Mouse (Mus musculus) forebrain, embryonic 16.5 days (tissue): Measurements from ENCODE around the gene Dlgap1. TPM values are rescaled to one million over a fixed set of nuclear protein-coding genes. Genes with fewer than 3 reads are reported as not detected.

Source experiments
- ATAC-seq: fragments of 200-750 bp; cut with Nextera tagmentation; 2 replicates; pipeline ENCODE4 v1.8.0; 2017; ENCODE audit warnings: mild to moderate bottlenecking, moderate library complexity
- H3K27ac ChIP-seq: fragments of 300-500 bp; sonication (generic); 2 replicates; pipeline ENCODE4 v1.5.1; 2014; ENCODE audit warnings: low read length, control low read depth
- H3K27me3 ChIP-seq: fragments of 300-500 bp; sonication (generic); replicated peaks from 2 replicates; pipeline ENCODE4 v1.6.1; 2014; ENCODE audit warnings: low read length; ENCODE audit not compliant: control insufficient read depth, insufficient read depth
- H3K36me3 ChIP-seq: fragments of 300-500 bp; sonication (generic); 2 replicates; pipeline ENCODE4 v1.6.1; 2014; ENCODE audit not compliant: control insufficient read depth, insufficient read depth
- H3K4me1 ChIP-seq: fragments of 300-500 bp; sonication (generic); replicated peaks from 2 replicates; pipeline ENCODE4 v1.6.1; 2014; ENCODE audit warnings: low read length; ENCODE audit not compliant: control insufficient read depth, insufficient read depth
- H3K4me2 ChIP-seq: fragments of 300-500 bp; sonication (generic); 2 replicates; pipeline ENCODE4 v1.6.1; 2014; ENCODE audit warnings: mild to moderate bottlenecking, low read length, control low read depth
- H3K4me3 ChIP-seq: fragments of 300-500 bp; sonication (generic); replicated peaks from 2 replicates; pipeline ENCODE4 v1.5.1; 2014; ENCODE audit warnings: mild to moderate bottlenecking, low read length, control low read depth
- H3K9ac ChIP-seq: fragments of 300-500 bp; sonication (generic); replicated peaks from 2 replicates; pipeline ENCODE4 v1.6.1; 2014; ENCODE audit warnings: low read depth, low read length, control low read depth
- H3K9me3 ChIP-seq: fragments of 300-500 bp; sonication (generic); 2 replicates; pipeline ENCODE4 v1.6.1; 2016; ENCODE audit warnings: low read length; ENCODE audit not compliant: control insufficient read depth
- WGBS: fragments of 180-500 bp; shearing (Covaris S2); extraction: QIAGEN DNeasy Blood & Tissue Kit; methylation state at CpG from one replicate; pipeline ENCODE4 v1.1.7; 2014; 5-methylcytosine and 5-hydroxymethylcytosine counted together
- polyA plus RNA-seq: library from polyadenylated mRNA; unstranded; fragments of >200 nt; fragmentation: Nextera tagmentation; extraction: Ambion mirVana; gene quantifications from 2 replicates; pipeline ENCODE4 v1.2.1, GENCODE M21; 2015

The Dlgap1 gene
- polyA plus RNA-seq, 1 experiment from 2014 or later, result 47.2 TPM

- 89% methylated on average over 11 of the region's 11 CpGs for WGBS
- no peak for ATAC-seq
- Histone ChIP-seq H3K27ac (no peak overlapping the region), H3K27me3 (no peaks in the 10 kb centered on the region), H3K36me3 (no peaks in the 10 kb centered on the region), H3K9me3 (no peaks in the 10 kb centered on the region), H3K4me3 (no peak overlapping the region), H3K4me2 (no peak overlapping the region), H3K9ac (no peak overlapping the region), H3K4me1 (no peaks in the 10 kb centered on the region)
Observed at GRCm38 (mm10) chr17:70719684-70720324, 750.9 kb downstream of the Dlgap1 start.

- Histone ChIP-seq H3K27me3 (no peaks in the 10 kb centered on the region), H3K4me1 (no peaks in the 10 kb centered on the region)
- no peak for ATAC-seq
Observed at GRCm38 (mm10) chr17:70720766-70721165, 751.9 kb downstream of the Dlgap1 start.

GRCm38 (mm10) chr17:70722146-70722545 lies 753.3 kb downstream of the Dlgap1 start:
- Histone ChIP-seq H3K4me2 (no peak overlapping the region), H3K36me3 (no peaks in the 10 kb centered on the region), H3K27me3 (no peaks in the 10 kb centered on the region), H3K4me3 (no peak overlapping the region), H3K27ac (no peak overlapping the region), H3K9ac (no peak overlapping the region), H3K4me1 (no peaks in the 10 kb centered on the region), H3K9me3 (no peaks in the 10 kb centered on the region)
- no peak for ATAC-seq
- 73% methylated on average over 3 of the region's 3 CpGs for WGBS

More at GRCm38 (mm10) chr17:70720766-70721165, 751.9 kb downstream of the Dlgap1 start:
- WGBS, result 32% methylated on average over 8 of the region's 8 CpGs
- Histone ChIP-seq H3K9ac (no peak overlapping the region), H3K9me3 (no peaks in the 10 kb centered on the region), H3K27ac (no peak overlapping the region), H3K36me3 (no peaks in the 10 kb centered on the region), H3K4me2 (no peak overlapping the region), H3K4me3 (no peak overlapping the region)

GRCm38 (mm10) chr17:70728719-70729281 lies 759.9 kb downstream of the Dlgap1 start:
- no peak overlapping the region for H3K9ac ChIP-seq
- ATAC-seq, result no peak
- no peaks in the 10 kb centered on the region for H3K4me1 ChIP-seq
- H3K9me3 ChIP-seq, result no peaks in the 10 kb centered on the region
- no peak overlapping the region for H3K4me3 ChIP-seq
- no peak overlapping the region for H3K27ac ChIP-seq
- H3K36me3 ChIP-seq, result no peaks in the 10 kb centered on the region
- WGBS, result 73% methylated on average over 5 of the region's 5 CpGs
- H3K4me2 ChIP-seq, result no peak overlapping the region
- H3K27me3 ChIP-seq, result no peaks in the 10 kb centered on the region

GRCm38 (mm10) chr17:70734728-70735127 lies 765.9 kb downstream of the Dlgap1 start:
- H3K36me3 ChIP-seq, result no peaks in the 10 kb centered on the region
- H3K9ac ChIP-seq, result no peak overlapping the region
- H3K4me2 ChIP-seq, result no peak overlapping the region
- peaks cover 12% of the 10 kb centered on the region for H3K4me1 ChIP-seq
- no peak overlapping the region for H3K27ac ChIP-seq
- H3K27me3 ChIP-seq, result no peaks in the 10 kb centered on the region
- H3K9me3 ChIP-seq, result no peaks in the 10 kb centered on the region
- 89% methylated on average over 3 of the region's 3 CpGs for WGBS
- ATAC-seq, result no peak
- no peak overlapping the region for H3K4me3 ChIP-seq

- Histone ChIP-seq H3K4me2 (no peak overlapping the region), H3K4me1 (peaks cover 12% of the 10 kb centered on the region), H3K27ac (no peak overlapping the region), H3K4me3 (no peak overlapping the region), H3K36me3 (no peaks in the 10 kb centered on the region), H3K9me3 (no peaks in the 10 kb centered on the region), H3K9ac (no peak overlapping the region), H3K27me3 (no peaks in the 10 kb centered on the region)
- no peak for ATAC-seq
- WGBS, result 72% methylated on average over 3 of the region's 3 CpGs
Observed at GRCm38 (mm10) chr17:70735396-70735795, 766.5 kb downstream of the Dlgap1 start.

GRCm38 (mm10) chr17:70737424-70737823 lies 768.6 kb downstream of the Dlgap1 start:
- Histone ChIP-seq H3K9me3 (no peaks in the 10 kb centered on the region), H3K36me3 (no peaks in the 10 kb centered on the region), H3K4me3 (no peak overlapping the region), H3K4me1 (peaks cover 12% of the 10 kb centered on the region), H3K9ac (no peak overlapping the region), H3K27ac (no peak overlapping the region), H3K4me2 (peak overlapping the region; percentile 49), H3K27me3 (no peaks in the 10 kb centered on the region)
- peak; percentile 78 for ATAC-seq
- WGBS, result 1% methylated on average over 6 of the region's 6 CpGs

GRCm38 (mm10) chr17:70738168-70738854 lies 769.4 kb downstream of the Dlgap1 start:
- Histone ChIP-seq H3K4me2 (peak overlapping the region; percentile 49), H3K27ac (no peak overlapping the region), H3K36me3 (no peaks in the 10 kb centered on the region), H3K9me3 (no peaks in the 10 kb centered on the region), H3K9ac (peak overlapping the region; percentile 29; the same call in 1 of the 2 replicates), H3K27me3 (no peaks in the 10 kb centered on the region), H3K4me3 (peak overlapping the region; percentile 23), H3K4me1 (peaks cover 12% of the 10 kb centered on the region)
- peak; percentile 81 for ATAC-seq
- WGBS, result 4% methylated on average over 17 of the region's 17 CpGs

GRCm38 (mm10) chr17:70739346-70739745 lies 770.5 kb downstream of the Dlgap1 start:
- Histone ChIP-seq H3K9me3 (no peaks in the 10 kb centered on the region), H3K27ac (no peak overlapping the region), H3K4me1 (peaks cover 12% of the 10 kb centered on the region), H3K4me2 (no peak overlapping the region), H3K9ac (no peak overlapping the region), H3K36me3 (no peaks in the 10 kb centered on the region), H3K4me3 (no peak overlapping the region), H3K27me3 (no peaks in the 10 kb centered on the region)
- no peak for ATAC-seq
- WGBS, result 84% methylated on average over 6 of the region's 6 CpGs
